Mouse (Mus musculus): ENCODE data around the gene 4921507P07Rik.

DNA sequence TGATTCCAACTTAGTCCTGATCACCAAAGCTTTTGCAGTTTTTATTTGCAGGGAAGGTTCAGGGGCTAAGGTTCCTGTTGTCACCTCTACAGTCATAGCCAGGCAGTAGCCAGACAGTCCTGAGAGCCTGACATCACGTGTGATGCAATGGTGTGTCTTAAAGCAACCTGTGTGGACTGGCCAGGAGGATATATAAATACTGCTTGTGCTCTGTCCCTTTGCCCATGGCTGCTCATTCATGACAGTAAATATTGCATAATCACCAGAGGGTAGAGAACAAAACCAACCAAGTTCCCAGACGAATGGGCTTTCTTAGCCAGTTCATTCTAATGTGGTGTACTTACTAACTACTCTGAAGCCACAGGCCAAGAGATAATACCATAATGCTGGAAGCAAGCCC lies 9.0 kb downstream of the 4921507P07Rik start:
- no peak for TF ChIP-seq CTCF (IDR thresholded peaks at IDR 0.05; ENCODE audit: insufficient read depth, low read length)
- no peak for TF ChIP-seq POLR2A (IDR thresholded peaks at IDR 0.05; ENCODE audit: borderline replicate concordance, extremely low read depth, low read depth, low read length)

Data from lung, adult 2 months (tissue).